Mouse (Mus musculus): ENCODE measurements around the gene Nr3c2. TPM values are rescaled to one million over a fixed set of nuclear protein-coding genes. Genes with fewer than 3 reads are reported as not detected.

Gene Nr3c2
- polyA plus RNA-seq, 1 experiment: 0.39 TPM

DNA sequence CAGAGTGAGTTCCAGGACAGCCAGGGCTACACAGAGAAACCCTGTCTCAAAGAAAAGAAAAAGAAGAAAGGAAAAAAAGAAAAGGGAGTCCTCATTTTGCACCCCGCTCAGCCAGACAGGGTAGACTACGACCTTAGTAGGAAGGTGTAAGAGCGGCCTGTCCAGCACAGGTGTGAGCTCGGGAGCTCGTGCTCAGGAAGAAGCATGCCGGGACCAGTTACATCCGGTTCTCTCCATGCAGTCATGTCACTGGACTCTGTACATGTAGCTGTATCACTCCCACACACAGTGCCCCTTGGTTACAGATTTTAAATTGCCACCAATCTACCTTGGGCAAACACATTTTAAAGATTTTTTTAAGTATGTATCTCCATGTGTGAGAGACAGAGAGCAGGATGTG is 203.6 kb downstream of the Nr3c2 start:
- Histone ChIP-seq H3K27ac (ENCODE audit: insufficient read depth, low read depth, low read length) (no peak overlapping the region), H3K4me1 (ENCODE audit: control insufficient read depth, insufficient read depth, low read length) (no peaks in the 10 kb centered on the region), H3K4me3 (ENCODE audit: insufficient read depth, low read length) (no peak overlapping the region)
- TF ChIP-seq POLR2A (IDR thresholded peaks at IDR 0.05; ENCODE audit: borderline replicate concordance, low read depth, low read length): no peak

DNA sequence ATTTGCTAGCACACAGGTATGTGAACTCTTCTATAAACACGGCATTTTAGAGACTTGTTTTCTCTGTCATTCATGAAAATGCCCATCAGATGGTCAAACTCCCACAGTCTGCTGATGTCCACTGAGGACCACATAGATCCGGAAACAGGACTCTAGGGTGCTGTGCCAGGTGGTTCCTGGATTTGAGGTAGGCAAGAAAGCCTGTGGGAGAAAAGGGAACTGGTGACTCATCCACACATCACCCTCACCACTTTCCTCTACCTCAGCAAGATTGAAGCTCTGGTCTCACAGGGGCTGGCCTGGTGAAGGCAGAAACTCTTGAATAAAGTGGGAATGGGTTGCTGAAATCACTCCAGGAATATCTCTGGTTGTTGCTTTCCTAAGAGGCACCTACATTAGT is 213.5 kb downstream of the Nr3c2 start:
- TF ChIP-seq POLR2A (IDR thresholded peaks at IDR 0.05; ENCODE audit: borderline replicate concordance, low read depth, low read length) (no peak), CTCF (IDR thresholded peaks at IDR 0.05; ENCODE audit: low read depth, low read length) (no peak)
- no peak overlapping the region for H3K27ac ChIP-seq (ENCODE audit: insufficient read depth, low read depth, low read length)
- peaks cover 3% of the 10 kb centered on the region for H3K4me1 ChIP-seq (ENCODE audit: control insufficient read depth, insufficient read depth, low read length)
- no peak overlapping the region for H3K4me3 ChIP-seq (ENCODE audit: insufficient read depth, low read length)

- H3K4me3 ChIP-seq (ENCODE audit: insufficient read depth, low read length): no peak overlapping the region
- peaks cover 3% of the 10 kb centered on the region for H3K4me1 ChIP-seq (ENCODE audit: control insufficient read depth, insufficient read depth, low read length)
- no peak for TF ChIP-seq POLR2A (IDR thresholded peaks at IDR 0.05; ENCODE audit: borderline replicate concordance, low read depth, low read length)
- H3K27ac ChIP-seq (ENCODE audit: insufficient read depth, low read depth, low read length): no peak overlapping the region
Observed at GRCm38 (mm10) chr8:77114769-77115168, 215.5 kb downstream of the Nr3c2 start.

- TF ChIP-seq POLR2A (IDR thresholded peaks at IDR 0.05; ENCODE audit: borderline replicate concordance, low read depth, low read length): no peak
- no peak for TF ChIP-seq CTCF (IDR thresholded peaks at IDR 0.05; ENCODE audit: low read depth, low read length)
- no peak overlapping the region for H3K27ac ChIP-seq (ENCODE audit: insufficient read depth, low read depth, low read length)
- peaks cover 3% of the 10 kb centered on the region for H3K4me1 ChIP-seq (ENCODE audit: control insufficient read depth, insufficient read depth, low read length)
- H3K4me3 ChIP-seq (ENCODE audit: insufficient read depth, low read length): no peak overlapping the region
Observed at GRCm38 (mm10) chr8:77116419-77117079, 217.3 kb downstream of the Nr3c2 start.

DNA sequence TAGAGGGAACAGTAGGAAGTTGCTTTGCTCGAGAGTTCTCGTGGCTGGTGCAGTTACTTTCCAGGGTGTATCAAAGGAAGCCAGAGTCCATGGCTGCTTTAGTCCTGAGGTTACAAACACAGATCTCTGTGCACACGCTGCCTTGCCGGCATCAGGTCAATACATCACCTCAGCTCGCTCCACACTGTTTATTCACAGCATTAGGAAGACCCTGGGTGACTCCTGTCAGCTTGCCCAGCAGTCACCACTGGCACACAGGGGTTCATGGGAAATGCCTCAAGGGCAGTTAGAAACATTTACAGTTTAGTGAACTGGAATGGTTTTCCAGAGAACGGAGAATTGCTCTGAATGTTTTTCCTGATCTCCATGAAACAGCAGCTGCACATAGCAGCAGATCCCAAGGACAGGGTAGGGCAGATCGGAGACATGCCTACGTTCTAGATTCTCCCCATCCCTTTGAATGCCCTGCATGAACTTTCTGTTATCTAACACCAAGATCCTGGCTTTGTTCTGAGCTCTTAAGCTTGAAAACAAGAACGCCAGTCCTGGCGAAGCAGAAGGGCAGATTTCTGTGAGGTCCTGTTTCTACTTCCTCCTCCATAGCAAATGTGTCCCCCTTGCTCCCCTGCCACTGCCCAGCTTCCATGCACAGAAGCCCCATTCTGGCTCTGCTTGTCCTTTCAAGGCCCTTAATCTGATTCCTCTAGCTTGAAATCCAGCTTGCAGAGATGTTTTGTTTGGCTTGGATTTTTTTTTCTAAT is 221.7 kb downstream of the Nr3c2 start:
- H3K27ac ChIP-seq (ENCODE audit: insufficient read depth, low read depth, low read length): no peak overlapping the region
- no peaks in the 10 kb centered on the region for H3K4me1 ChIP-seq (ENCODE audit: control insufficient read depth, insufficient read depth, low read length)
- H3K4me3 ChIP-seq (ENCODE audit: insufficient read depth, low read length): no peak overlapping the region
- TF ChIP-seq CTCF (IDR thresholded peaks at IDR 0.05; ENCODE audit: low read depth, low read length) (no peak), POLR2A (IDR thresholded peaks at IDR 0.05; ENCODE audit: borderline replicate concordance, low read depth, low read length) (no peak)

- Histone ChIP-seq H3K4me3 (ENCODE audit: insufficient read depth, low read length) (no peak overlapping the region), H3K27ac (ENCODE audit: insufficient read depth, low read depth, low read length) (no peak overlapping the region), H3K4me1 (ENCODE audit: control insufficient read depth, insufficient read depth, low read length) (no peaks in the 10 kb centered on the region)
- TF ChIP-seq CTCF (IDR thresholded peaks at IDR 0.05; ENCODE audit: low read depth, low read length) (no peak), POLR2A (IDR thresholded peaks at IDR 0.05; ENCODE audit: borderline replicate concordance, low read depth, low read length) (no peak)
Observed at GRCm38 (mm10) chr8:77121571-77121890, 222.3 kb downstream of the Nr3c2 start.

GRCm38 (mm10) chr8:77122300-77122699 is 223.1 kb downstream of the Nr3c2 start:
- Histone ChIP-seq H3K27ac (ENCODE audit: insufficient read depth, low read depth, low read length) (no peak overlapping the region), H3K4me3 (ENCODE audit: insufficient read depth, low read length) (no peak overlapping the region), H3K4me1 (ENCODE audit: control insufficient read depth, insufficient read depth, low read length) (no peaks in the 10 kb centered on the region)
- TF ChIP-seq POLR2A (IDR thresholded peaks at IDR 0.05; ENCODE audit: borderline replicate concordance, low read depth, low read length) (no peak), CTCF (IDR thresholded peaks at IDR 0.05; ENCODE audit: low read depth, low read length) (no peak)

DNA sequence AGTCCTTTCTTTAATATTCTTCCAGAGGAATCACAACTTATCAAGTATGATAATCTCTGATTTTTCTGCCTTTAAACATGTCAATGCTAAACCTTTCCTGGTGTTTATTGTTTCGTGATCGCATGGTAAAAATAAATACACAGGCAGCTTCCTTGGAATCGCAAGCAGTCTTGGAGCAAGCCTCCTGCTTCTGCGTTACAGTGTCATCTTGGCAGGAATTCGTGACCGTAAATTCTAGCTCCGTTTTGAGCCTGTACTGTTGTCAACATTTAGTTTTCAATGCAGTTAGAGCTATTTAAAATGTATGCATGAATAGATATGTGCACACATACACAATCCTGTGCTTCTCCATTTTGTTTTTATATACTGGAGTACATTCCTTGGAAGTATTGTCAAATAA is 226.5 kb downstream of the Nr3c2 start:
- TF ChIP-seq POLR2A (IDR thresholded peaks at IDR 0.05; ENCODE audit: borderline replicate concordance, low read depth, low read length): no peak
- TF ChIP-seq CTCF (IDR thresholded peaks at IDR 0.05; ENCODE audit: low read depth, low read length): no peak
- H3K4me3 ChIP-seq (ENCODE audit: insufficient read depth, low read length): no peak overlapping the region
- H3K27ac ChIP-seq (ENCODE audit: insufficient read depth, low read depth, low read length): no peak overlapping the region
- no peaks in the 10 kb centered on the region for H3K4me1 ChIP-seq (ENCODE audit: control insufficient read depth, insufficient read depth, low read length)

GRCm38 (mm10) chr8:77128006-77128405 is 228.8 kb downstream of the Nr3c2 start:
- Histone ChIP-seq H3K4me3 (ENCODE audit: insufficient read depth, low read length) (no peak overlapping the region), H3K4me1 (ENCODE audit: control insufficient read depth, insufficient read depth, low read length) (0 out of 2 replicates have a peak, but pooled peaks cover 4% of the 10 kb centered on the region), H3K27ac (ENCODE audit: insufficient read depth, low read depth, low read length) (no peak overlapping the region)
- TF ChIP-seq POLR2A (IDR thresholded peaks at IDR 0.05; ENCODE audit: borderline replicate concordance, low read depth, low read length): no peak
- TF ChIP-seq CTCF (IDR thresholded peaks at IDR 0.05; ENCODE audit: low read depth, low read length): no peak

DNA sequence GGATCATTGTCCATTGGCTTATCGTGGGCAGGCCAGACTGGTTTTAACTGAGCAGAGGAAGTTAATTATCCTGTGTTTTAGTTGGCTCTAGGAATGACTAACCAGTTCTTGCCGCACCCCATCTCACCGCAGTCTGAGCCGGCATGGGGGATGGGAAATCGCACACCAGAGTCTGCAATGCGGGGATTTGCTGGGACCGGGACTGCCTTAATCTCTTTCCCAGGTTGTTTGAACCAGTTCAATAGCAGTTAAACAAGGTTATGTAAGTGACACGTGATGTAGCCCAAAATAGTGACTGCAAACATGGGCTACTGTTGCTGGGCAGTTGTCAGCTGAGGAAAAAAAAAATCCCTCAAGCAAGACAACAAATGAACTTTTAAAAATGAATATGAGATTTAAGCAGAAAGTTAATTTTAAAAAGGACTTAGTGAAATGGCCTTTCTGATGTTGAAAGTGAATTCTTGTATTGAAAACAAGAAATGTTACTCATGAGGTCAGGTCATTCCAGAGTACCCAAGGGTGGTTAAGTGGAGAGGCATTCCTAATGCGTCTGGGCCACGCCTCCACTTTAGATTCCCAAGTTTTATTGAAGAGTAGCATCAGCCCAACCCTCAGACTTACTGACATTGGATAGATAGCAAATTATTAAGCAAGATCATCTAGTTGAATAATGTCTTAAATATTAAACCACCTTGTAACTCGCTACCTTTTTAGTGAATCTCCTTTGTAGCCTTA is 233.8 kb downstream of the Nr3c2 start:
- 0 out of 2 replicates have a peak, but pooled peaks cover 4% of the 10 kb centered on the region for H3K4me1 ChIP-seq (ENCODE audit: control insufficient read depth, insufficient read depth, low read length)
- H3K4me3 ChIP-seq (ENCODE audit: insufficient read depth, low read length): no peak overlapping the region
- TF ChIP-seq CTCF (IDR thresholded peaks at IDR 0.05; ENCODE audit: low read depth, low read length) (no peak), POLR2A (IDR thresholded peaks at IDR 0.05; ENCODE audit: borderline replicate concordance, low read depth, low read length) (no peak)
- no peak overlapping the region for H3K27ac ChIP-seq (ENCODE audit: insufficient read depth, low read depth, low read length)
